Mouse (Mus musculus): ENCODE results near the gene Pdzd2.

The Pdzd2 gene

DNA sequence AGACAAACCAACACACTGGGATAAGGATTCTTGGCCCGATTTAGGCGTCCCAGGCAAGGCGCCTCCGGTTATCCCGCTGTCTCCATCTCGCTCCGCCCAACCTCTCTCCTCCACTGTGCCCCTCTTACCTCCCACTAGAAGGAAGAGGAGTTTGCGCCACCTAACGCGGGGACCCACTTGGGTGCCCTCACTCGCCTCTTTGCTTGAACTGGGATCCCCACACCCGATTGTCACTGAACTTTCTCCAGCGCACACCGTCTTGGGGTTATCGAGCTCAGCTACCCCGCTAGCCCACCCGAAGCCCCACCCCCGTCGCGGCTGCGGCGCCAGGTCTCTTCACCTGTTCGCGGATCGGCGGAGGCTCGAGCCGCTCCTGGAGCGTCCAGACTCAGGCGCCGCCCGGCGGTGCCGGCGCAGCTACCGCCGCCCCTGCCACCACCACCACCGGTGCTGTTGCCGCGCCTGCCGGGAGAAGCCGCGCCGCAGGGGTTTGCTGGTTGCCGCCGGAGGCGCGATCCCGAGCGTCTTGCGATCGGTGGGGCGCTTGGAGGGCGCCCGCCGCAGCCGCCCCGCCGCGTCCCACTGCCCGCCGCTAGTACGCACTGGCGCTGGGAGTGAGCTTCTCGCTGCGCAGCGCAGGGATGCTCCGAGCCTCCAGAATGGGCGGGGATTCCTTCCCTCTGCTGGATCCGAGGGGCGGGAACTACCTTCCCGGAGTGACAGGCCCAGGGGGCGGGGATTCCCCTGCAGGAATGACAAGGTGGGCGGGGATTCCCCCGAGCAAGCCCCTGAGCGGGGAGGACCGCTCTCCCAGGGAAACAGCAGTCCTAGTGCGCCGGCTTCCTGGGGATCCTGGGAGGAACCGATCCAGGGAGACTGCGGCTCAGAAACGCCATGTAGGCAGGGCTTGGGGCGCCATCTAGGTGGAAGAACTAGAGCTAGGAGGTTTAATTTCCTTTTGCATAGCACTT lies at the start of gene Pdzd2:
Gene Pdzd2, minus strand, starts transcription at position 648 of the 971 bp plus-strand sequence.
- peak; percentile 92 to 94 for DNase-seq

DNA sequence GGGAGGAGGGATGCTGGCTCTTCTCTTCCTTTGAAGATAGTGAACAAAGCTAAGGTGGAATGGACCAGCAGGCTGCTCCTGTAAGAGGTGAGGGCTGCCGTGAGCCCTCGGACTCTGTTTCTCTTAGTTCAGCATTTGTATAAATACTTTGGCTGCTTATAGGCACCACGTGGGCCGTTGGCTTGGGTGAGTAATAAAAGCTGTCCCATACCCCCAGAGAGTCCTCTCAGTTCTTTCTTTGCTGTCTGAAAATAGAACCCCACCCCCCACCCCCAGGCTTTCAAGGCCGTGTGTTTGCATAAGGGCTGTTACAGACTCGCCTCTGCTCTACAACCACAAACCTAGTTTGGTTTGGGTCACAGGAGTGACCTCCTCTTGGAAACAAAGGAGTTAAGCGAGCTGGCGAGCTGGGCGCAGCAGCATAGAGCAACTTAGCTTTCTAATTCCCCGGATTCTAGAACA lies 49.7 kb upstream of the Pdzd2 start:
- DNase-seq = no peak

DNA sequence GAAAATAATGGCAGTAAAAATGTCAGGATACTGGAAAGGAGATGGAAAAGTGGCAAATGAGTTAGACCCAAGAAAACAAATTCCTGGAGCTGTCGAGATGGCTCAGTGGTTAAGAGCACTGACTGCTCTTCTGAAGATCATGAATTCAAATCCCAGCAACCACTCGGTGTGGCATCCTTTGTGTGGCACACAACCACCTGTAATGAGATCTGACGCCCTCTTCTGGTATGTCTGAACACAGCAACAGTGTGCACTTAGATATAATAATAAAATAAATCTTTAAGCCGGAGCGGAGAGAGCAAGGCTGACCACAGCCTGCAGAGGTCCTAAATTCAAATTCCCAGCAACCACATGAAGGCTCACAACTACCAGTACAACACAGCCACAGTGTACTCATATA lies 48.8 kb upstream of the Pdzd2 start:
- no peak for DNase-seq

DNA sequence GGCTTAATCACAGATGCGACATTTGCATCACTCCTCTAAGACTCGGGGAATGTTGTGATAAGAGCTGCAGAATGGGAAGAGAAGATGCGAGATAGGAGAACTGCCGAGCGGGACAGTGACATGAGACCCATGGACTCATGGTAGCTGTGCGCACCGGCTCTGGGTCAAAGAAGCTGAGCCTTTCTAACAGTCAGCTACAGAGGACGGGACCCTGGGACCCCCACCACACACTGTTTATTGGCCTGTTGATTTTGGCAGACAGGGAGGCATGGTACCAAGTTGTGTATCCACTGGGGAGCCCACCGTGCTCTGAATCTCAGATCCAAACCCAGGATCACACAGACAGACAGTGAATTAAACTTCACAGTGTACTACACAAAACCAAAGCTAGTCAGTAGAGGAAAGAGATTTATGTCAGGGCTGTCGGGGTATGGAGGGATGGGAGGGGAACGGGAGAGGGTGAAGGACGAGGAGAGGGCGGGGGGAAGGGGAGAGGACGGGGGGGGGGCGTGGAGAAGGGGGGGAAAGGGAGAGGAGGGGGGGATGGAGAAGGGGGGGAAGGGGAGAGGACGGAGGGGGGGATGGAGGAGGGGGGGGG lies 42.1 kb upstream of the Pdzd2 start:
- no peak for DNase-seq

DNA sequence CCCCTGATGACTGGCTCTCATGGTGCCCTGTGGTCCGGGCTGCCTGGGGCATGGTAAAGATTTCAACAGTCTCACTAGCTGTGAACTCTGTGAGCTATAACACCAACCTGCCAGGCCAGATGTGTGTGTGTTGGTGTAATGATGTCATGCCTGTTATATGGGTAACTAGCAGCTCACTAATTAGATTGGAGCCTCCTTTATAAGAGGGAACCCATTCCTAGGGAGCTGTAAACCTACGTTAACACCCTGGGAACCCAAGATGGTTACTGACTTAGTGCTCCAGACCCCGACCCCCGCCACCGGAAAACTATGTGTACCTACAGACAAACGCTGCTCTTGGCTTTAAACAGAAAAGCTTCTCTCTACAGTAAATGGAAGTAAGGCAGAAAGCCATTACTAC lies 41.6 kb upstream of the Pdzd2 start:
- no peak for DNase-seq

DNA sequence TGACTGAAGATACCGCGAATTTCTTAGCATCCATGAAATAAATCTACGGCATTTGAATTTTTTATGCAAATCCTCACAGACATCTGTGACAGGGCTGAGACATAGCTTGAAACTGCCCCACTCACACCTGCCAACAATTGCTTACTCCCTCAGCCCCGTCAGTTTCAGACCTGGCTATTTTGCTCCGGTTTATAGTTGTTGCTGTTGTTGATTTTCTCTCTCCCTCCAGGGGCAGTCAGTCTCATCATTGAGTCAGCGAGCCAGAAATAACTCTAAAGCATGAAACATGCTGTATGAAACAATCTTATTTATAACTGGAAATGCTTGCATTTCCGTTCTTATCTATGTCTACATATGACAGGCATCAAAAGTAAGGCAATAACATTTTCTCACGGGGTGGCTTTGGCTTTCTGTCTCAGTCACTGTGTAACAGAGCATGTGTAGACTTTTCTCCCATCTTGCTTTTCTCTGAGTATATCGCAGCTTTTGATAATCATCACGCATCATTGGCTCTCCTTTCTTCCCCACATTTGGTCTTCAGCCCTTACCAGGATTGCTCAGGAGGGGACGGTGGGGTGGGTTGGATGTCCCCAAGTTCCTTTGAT lies 34.5 kb upstream of the Pdzd2 start:
- no peak for DNase-seq

DNA sequence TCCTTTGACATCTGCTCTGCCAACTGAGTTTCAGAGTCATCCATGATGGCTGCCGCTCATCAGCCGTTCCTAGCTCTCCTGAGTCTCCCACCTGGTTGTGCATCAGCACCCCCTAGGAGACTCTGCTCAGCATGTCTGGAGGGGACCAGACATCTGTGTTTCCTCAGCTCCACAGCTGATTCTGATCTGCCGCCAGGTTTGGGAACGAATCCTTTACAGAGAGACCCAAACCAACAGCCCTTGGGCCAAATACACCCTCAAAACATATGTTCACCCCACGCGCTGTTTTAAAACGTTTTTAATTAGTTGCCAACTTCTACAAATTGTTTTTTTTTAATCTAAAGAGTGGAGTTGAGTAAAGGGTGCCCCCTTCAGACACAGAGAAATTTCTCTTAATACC lies 31.2 kb upstream of the Pdzd2 start:
- DNase-seq = no peak

DNA sequence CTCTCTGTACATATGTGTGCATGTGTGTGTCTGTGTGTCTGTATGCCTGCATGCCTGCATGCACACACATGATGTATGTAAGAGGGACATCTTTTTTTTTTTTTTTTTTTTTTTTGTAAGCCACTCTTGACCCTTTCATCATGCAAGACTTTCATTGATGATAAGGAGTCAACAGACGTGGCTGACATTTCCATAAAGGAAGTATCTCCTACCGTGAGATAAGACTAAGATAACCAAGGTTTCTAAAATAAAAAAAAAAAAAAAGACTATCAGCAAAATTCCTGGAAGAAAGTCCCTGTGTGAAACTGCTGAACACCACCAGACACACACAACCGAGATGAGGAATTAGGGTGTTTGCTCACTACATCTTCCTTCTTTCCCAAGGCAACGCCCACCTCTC lies 27.1 kb upstream of the Pdzd2 start:
- DNase-seq = no peak

DNA sequence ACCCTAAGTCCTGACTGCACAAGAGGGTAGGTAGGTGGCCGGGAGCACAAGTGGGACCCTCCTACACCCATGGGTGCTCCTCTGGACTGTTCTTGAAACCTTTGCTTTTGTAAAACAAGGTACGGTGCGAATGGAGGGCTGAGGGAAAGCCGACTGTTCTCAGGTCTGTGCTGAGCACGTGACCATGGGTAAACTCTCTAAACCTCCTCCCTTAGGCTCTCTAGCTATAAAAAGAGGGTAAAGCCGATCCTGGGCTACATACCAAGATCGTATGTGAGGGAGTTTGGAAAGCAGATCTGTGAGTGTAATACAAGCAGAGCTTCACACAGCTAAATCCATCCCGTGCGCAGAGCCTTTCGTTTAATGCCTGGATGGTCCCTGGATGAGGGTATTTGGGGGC lies 23.4 kb upstream of the Pdzd2 start:
- DNase-seq = no peak

DNA sequence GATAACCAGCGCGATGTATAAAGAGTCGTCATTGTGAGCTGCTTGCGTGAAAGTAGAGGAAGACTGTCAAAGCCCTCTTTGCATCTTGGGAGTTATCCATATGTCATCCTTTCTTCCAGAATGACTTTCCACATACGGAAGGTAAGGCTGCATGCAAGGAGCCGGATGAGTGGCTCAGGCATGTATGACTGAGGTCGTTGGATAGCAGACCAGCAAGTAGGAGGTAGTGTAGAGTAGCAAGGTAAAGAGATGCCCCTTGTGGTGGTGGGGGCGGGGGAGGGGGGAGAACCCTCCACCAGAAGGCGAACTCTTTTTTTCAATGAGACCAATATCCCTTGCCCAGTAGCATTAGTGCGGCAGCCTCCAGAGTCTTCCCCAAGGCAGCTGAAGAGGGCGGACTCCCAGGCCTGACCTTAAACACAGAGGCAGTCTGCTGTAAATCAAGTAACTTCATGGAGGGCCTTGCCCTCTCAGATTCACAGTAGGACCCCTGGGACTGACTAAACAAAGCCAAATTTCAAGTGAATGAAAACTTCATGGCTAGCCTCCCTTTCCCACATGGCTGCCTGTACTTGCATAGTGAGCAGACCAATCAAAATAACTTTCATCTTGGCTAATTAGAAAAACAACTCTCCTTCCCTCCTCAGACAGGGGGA lies 22.7 kb upstream of the Pdzd2 start:
- no peak for DNase-seq

DNA sequence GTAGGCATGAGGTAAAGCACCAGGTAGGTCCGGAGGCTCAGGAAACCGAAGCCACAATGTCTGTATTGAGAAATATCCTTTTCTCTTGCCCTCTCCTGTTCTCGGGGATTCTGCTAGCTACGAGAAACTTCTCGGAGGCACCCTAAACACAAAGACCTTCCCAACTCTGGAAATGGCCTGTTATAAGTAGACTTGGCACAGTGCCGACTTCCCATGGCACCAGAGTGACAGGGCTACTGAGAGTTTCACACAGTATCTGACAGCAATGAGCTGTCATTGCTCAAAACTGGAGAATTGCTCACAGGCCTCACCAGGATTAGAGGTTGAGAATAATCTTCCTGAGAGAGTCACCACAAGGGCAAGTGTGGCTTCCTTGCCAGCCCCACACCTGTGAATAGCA lies 21.0 kb upstream of the Pdzd2 start:
- DNase-seq = no peak

DNA sequence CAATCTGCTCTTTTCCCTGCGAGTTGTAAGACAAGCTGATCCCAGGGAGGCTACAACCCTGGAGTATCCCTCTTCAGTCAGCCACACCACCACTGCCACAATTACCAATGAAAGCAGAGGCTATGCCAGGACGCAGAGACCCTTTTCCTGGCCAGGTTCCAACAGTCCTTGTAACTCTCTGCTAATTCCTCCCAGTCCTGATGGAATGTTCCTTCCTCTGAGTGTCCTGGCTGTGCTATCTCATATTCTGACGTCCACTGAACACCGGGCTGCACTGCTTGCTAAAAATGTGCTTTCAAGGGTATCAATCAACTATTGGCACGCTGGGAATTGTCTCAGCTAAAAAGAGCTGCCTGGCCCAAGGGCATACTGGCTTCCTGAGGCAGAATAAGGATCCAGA lies 18.7 kb upstream of the Pdzd2 start:
- no peak for DNase-seq

DNA sequence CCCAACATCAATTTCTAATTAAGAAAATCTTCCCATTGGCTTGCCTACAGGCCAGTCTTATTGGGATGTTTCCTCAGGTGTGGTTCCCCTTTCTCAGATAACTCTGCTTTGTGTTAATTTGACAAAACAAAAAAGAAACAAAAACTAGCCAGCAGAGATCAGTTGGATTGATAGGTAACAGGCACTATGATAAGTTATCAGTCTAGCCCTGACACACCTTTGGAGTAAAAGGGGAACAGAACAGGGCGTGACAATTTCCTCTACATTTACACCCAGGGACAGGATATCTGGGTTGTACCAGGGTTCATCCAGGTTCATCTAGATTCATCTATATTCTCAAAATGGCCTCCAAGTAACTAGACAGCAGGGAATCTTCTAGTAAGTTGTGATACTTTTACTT lies 18.0 kb upstream of the Pdzd2 start:
- no peak for DNase-seq

DNA sequence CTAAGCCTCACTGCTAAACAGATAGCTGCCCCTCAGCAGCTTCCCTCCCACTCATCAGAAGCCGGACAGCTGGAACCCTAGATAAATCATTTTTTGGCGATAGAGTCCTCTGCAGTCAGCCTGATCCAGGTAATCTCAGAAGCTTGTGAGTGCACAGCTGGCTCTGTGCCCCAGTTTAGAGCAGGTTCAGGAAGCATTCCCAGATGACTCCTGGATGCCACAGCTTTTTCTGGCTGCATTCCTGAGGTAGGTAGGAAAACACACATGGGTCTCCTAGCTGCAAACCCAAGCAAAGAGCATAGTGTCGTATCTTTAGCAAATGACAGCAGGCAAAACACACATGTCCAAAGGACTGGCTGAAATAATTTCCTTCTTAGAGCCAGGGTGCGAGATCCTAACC lies 13.5 kb upstream of the Pdzd2 start:
- no peak for DNase-seq

DNA sequence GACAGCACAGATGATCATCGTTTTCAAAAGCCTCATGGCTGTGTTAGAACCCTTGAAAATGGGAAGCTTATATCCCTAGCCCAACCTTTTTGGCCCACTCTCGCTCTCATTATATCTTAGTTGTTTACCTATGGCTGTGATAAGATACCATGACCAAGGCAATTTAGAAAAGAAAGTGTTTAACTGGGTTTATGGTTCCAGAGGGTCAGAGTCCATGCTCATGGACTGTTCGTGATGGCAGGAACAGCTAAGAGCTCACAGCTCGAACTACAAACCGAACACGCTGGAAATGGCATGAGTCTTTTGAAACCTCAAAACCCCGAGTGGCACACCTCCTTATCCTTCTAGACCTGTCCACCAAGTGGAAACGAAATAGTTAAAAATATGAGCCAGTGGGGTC lies 11.2 kb upstream of the Pdzd2 start:
- DNase-seq = no peak

DNA sequence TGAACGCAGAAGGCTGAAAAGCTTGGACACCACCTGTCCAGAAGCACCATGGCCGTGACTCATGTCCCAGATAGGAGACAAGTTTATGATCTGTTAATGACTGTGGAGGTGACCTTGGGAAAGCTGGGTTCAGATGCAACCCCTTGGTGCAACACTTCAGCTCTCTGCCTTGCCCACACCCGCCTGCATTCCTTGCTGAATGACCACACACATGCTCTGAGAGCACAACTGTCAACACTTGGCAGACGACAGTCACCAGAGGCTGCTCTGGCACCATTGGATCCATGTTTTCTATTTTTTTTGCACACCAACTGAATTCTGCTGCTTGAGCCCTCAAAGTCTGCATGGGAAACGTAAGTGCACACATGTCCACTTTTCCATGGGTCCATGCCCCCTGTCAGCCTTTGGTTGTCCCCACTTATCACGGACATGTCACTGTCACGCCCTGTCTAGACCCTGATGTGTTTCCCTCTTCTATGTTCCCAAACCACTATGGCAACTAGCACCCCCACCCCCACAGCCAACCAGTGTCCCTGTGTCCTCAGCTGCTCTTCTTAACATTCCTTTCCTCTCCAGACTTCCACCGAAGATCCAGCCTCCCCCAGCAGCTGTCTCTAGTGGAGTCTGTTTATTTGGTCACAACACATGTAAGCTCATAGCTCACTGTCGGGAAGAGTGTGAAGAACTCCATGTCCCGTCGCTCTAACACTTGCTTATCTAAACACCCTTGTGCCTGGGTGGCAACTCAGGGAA lies 10.0 kb upstream of the Pdzd2 start:
- DNase-seq = no peak

DNA sequence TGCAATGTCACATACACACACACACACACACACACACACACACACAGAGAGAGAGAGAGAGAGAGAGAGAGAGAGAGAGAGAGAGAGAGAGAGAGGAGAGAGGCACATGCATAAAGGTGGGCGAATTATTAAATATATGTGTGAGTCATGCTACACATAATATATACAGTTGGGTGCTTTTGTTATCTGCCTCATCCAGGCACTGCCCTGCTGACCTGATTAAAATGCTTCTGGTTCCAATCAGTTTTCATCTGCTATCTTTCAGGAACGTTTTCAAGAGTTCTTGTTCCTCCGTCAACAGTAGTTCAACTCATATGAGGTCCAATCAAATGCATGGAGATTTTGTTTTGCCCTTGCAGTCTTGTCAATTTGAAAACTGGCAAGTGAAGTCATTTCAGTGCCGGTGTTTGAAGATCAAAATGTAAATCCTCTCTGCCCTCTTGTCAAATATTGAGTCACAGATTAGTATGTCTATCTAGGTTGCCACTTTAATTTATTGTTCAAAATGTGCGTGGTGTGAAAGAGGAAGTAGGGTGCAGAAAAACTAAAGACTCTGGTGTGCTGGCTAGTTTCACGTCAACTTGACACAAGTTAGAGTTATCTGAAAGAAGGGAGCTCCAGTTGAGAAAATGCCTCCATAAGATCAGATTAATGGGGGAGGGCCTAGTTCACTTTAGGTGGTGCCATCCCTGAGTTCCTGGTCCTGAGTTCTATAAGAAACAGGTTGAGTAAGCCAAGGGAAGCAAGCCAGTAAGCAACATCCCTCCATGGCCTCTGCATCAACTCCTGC lies 2.6 kb upstream of the Pdzd2 start:
- no peak for DNase-seq

DNA sequence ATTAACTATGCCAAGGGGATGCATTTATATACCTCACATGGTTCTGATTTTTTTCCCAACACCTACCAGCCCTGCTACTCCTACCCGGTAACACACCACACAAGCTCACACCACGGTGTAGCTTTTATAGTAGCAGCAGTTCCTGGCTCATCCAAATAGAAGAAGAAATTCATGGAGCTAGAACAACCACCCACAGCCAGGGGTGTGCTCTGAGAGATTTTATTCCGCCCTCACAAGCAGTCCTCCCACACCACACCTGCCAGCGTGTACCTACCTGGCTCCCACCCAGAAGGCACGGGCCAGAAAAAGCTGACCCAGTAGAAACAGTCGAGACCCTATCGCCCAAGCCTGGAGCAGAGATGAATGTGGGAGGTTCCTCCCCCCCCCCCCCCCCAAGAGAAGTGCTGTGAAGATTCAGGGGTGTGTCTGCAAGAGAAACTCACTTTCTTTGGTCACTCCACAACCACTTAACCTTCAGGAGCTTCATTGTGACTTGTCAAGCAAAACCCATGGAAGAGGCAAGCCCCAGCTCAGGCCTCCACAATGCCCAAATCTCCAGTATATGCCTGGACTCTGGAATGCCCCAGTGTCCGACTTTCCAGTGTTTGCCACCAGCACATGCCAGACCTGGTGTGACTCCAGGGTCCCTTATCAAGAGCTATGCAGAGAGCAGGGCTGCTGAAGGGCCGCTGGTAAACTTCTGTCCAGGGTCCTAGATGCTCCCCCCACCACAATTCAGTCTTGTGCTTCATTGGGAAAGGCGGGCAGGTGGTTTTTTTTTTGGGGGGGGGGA lies 1.2 kb downstream of the Pdzd2 start:
- DNase-seq = no peak

DNA sequence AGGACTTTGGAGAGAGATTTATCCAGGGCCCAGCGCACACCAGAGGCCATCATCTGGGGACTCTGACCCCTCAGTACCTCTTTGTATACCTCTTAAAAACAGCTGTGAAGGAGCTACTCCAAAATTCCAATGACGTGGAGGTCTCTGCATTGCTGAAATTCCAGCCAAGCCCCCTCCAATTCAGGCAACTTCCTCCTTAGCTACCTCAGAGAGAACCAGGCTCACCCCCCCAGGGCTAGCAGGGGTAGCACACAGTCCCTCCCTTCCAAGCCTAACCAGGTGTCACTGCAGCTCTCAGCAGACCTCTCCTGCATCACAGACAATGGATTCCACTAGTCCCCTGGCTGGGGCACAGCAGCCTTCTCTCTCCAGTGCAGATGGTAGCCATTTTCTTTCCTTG lies 4.5 kb downstream of the Pdzd2 start:
- DNase-seq = no peak

DNA sequence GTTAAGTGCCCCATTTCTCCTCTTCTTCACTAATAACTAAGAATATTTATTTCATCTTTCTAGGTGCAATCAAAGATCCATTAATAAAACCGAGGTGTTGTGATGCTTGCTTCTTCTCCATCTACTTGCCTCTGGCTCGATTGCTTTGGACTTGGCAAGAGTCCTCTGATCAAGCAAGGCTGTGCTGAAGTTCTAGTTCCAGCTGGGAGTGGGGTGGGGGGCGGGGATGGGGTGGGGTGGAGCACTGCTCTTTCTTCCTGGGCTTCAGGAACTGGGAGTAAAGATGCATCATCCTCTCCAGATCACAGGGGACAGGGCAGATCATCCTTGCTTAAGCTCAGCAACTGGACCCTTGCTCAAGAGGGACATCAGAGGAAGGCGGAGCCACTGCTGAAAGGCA lies 5.5 kb downstream of the Pdzd2 start:
- DNase-seq = no peak

DNA sequence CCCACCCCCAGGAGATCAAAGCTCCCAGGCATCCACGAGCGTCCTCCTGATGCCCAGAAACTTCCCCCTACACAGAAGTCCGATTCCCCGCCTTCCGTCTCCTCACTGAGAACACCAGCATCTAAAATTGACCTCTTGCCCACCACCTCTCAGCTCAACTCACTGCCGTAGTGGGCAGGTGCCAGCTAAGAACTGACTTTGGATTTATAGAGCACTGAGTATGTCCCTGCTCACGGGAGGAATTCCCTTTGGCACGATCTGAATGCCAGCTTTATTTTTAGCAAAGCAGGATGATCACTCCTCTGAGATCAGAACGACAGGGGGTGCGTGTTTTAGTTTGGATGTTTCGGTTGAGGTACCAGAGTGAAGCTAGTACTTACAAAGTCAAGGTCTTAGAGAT lies 7.1 kb downstream of the Pdzd2 start:
- DNase-seq = no peak

Data from kidney, adult 8-10 months (tissue).